In genomic region chr10:60362310-60362628, GRCm38 (mm10) we compare ENCODE assay signal across 13 mouse cellular contexts. TPM values are rescaled to one million over a fixed set of nuclear protein-coding genes. Genes with fewer than 3 reads are reported as not detected.
DNase-seq lines count a peak whose midpoint lies in the region; ATAC-seq and TF ChIP-seq lines count a peak whose summit lies in the region.
"Had no signal": no experiment of that assay in that cellular context is flagged by ENCODE, and none has a peak within 500 bp of the region (broad histone marks: within the 10 kb centered on the region; RNA-seq: fewer than 3 reads in every experiment).

No protein-coding gene starts in this region.

- no peaks in the 10 kb centered on the region; the same call in 1 of the 2 replicates for H3K4me1 ChIP-seq in liver, adult 2 months (ENCODE audit: control insufficient read depth, insufficient read depth, low read length)
- H3K4me1 ChIP-seq in cortical plate, adult 2 months (ENCODE audit: control insufficient read depth, insufficient read depth, low read length), result no peaks in the 10 kb centered on the region
- H3K4me1 ChIP-seq in neural tube, embryonic 15.5 days, result peaks cover 25% of the 10 kb centered on the region

- no peaks in the 10 kb centered on the region for H3K36me3 ChIP-seq in liver, adult 2 months (ENCODE audit: control insufficient read depth, insufficient read depth, low read length)
- no peaks in the 10 kb centered on the region for H3K36me3 ChIP-seq in neural tube, embryonic 15.5 days

- TF ChIP-seq POLR2A in liver, adult 2 months (IDR thresholded peaks at IDR 0.05; ENCODE audit: extremely low read depth, insufficient read depth, low read length), result no peak
- 0 out of 2 replicates have a peak, but pooled peaks have one; percentile 18 for TF ChIP-seq POLR2A in cortical plate, adult 2 months (IDR thresholded peaks at IDR 0.05; ENCODE audit: extremely low read depth, insufficient read depth, low read length)

- peak; percentile 40; the same call in 1 of the 2 replicates for ATAC-seq in neural tube, embryonic 15.5 days (ENCODE audit: low FRiP score)
- ATAC-seq in cerebellum, adult (ENCODE audit: insufficient number of reproducible peaks, low FRiP score, low TSS enrichment), result no peak
- ATAC-seq: midbrain, embryonic 16.5 days; Patski had no signal

- no peaks in the 10 kb centered on the region for H3K79me2 ChIP-seq in liver, adult 2 months (ENCODE audit: control insufficient read depth, insufficient read depth, low read length)

- intact Hi-C loops in heart, postnatal 25 days (cut with DNase I), result no loop called here

- H3K4me3 ChIP-seq in liver, adult 2 months (ENCODE audit: insufficient read depth, low read depth, low read length), result no peak overlapping the region
- H3K4me3 ChIP-seq in cortical plate, adult 2 months (ENCODE audit: insufficient read depth, low read length), result no peak overlapping the region
- no peak overlapping the region for H3K4me3 ChIP-seq in neural tube, embryonic 15.5 days (replicated peaks)

- no peak for TF ChIP-seq CTCF in liver, adult 2 months (IDR thresholded peaks at IDR 0.05; ENCODE audit: low read depth, low read length)
- TF ChIP-seq CTCF in cortical plate, adult 2 months (IDR thresholded peaks at IDR 0.05; ENCODE audit: extremely low read depth, insufficient read depth, low read length), result no peak

- DNase-seq in heart, adult 8-10 months (ENCODE audit: low spot score), result peak; percentile 61
- no peak for DNase-seq in heart, postnatal 25 days (ENCODE audit: low spot score)
- peak; percentile 34 for DNase-seq in liver, adult 2 months (ENCODE audit: extremely low read depth, low read depth, low spot score)
- no peak for DNase-seq in liver
- DNase-seq in urinary bladder, postnatal 25 days (ENCODE audit: low spot score), result no peak
- DNase-seq: adrenal gland, adult 8-10 months; kidney, adult 11 months had no signal

- no peak overlapping the region for H3K4me2 ChIP-seq in neural tube, embryonic 15.5 days

- H3K9ac ChIP-seq in liver, adult 2 months (ENCODE audit: low read depth, low read length), result no peak overlapping the region
- no peak overlapping the region for H3K9ac ChIP-seq in neural tube, embryonic 15.5 days (replicated peaks)

- H3K27me3 ChIP-seq in liver, adult 2 months (ENCODE audit: control insufficient read depth, insufficient read depth, low read length), result no peaks in the 10 kb centered on the region
- H3K27me3 ChIP-seq in neural tube, embryonic 15.5 days (replicated peaks), result no peaks in the 10 kb centered on the region
- H3K27me3 ChIP-seq: Patski had no signal

- no peaks in the 10 kb centered on the region for H3K9me3 ChIP-seq in neural tube, embryonic 15.5 days (replicated peaks)

- 52% methylated on average over 2 of the region's 2 CpGs for WGBS in liver, adult 2 months
- 28% methylated on average over 2 of the region's 2 CpGs for WGBS in neural tube, embryonic 15.5 days

- peak overlapping the region; percentile 56 for H3K27ac ChIP-seq in liver, adult 2 months (replicated peaks; ENCODE audit: insufficient read depth, low read depth, low read length)
- no peak overlapping the region for H3K27ac ChIP-seq in cortical plate, adult 2 months (ENCODE audit: insufficient read depth, low read length)
- peak overlapping the region; percentile 43 for H3K27ac ChIP-seq in neural tube, embryonic 15.5 days (replicated peaks)

RNA-seq across cellular contexts. Expression of gene Vsir, which starts 15.6 kb away (rescaled TPM):
- total RNA-seq in heart, adult 8-10 months (2022), result 10 to 100 TPM; 11.2 to 19.9 (median 15.0) TPM
- total RNA-seq in heart, postnatal 25 days (2021), result 10 to 100 TPM; 20.2 to 23.5 TPM
- 5.3 and 5.8 TPM in 2 replicates for total RNA-seq in liver, adult 2 months (2014; rRNA removed)
- 5.6 and 8.1 TPM in 2 replicates for polyA plus RNA-seq in liver, adult 2 months (2012; rRNA removed)
- polyA plus RNA-seq in cortical plate, adult 2 months (2012; rRNA removed), result 37.6 and 41.4 TPM in 2 replicates
- 4.5 and 4.6 TPM in 2 replicates for polyA plus RNA-seq in neural tube, embryonic 15.5 days (2015; fragmentation: Nextera tagmentation; extraction: Ambion mirVana)

RNA-seq across cellular contexts. Expression of gene Gm17455, which starts 37.3 kb away (rescaled TPM):
- total RNA-seq in heart, adult 8-10 months (2022), result not detected
- not detected for total RNA-seq in heart, postnatal 25 days (2021)
- total RNA-seq in liver, adult 2 months (2014; rRNA removed), result not detected in 2 replicates
- polyA plus RNA-seq in liver, adult 2 months (2012; rRNA removed), result not detected in 2 replicates
- polyA plus RNA-seq in cortical plate, adult 2 months (2012; rRNA removed), result 0.72 and 2.6 TPM in 2 replicates
- polyA plus RNA-seq in neural tube, embryonic 15.5 days (2015; fragmentation: Nextera tagmentation; extraction: Ambion mirVana), result 11.3 and 12.5 TPM in 2 replicates
- total RNA-seq: adrenal gland, adult 8-10 months had no signal
- polyA plus RNA-seq: liver, embryonic 16.5 days; Patski had no signal

Comparison
In these comparisons a context has a peak if more than half of its experiments do, and no peak if none do; other contexts are left out.
1. DNase-seq: peak in heart, adult 8-10 months (single experiment) and liver, adult 2 months (single experiment); none in heart, postnatal 25 days (single experiment), liver (single experiment) and urinary bladder, postnatal 25 days (single experiment).